Mouse (Mus musculus): ENCODE data around the gene Pdzd2.

Gene Pdzd2

GRCm38 (mm10) chr15:12432320-12432719 is 307.4 kb downstream of the Pdzd2 start:
- no peak for DNase-seq (ENCODE audit: low spot score in 2 of 2)

GRCm38 (mm10) chr15:12431684-12432083 is 308.0 kb downstream of the Pdzd2 start:
- DNase-seq (ENCODE audit: low spot score in 2 of 2), result peak in 1 of 2 experiments; percentile 43

- no peak for DNase-seq (ENCODE audit: low spot score in 2 of 2)
Observed at GRCm38 (mm10) chr15:12431188-12431587, 308.5 kb downstream of the Pdzd2 start.

GRCm38 (mm10) chr15:12430670-12431069 is 309.1 kb downstream of the Pdzd2 start:
- no peak for DNase-seq (ENCODE audit: low spot score in 2 of 2)

- DNase-seq (ENCODE audit: low spot score in 2 of 2), result no peak
Observed at GRCm38 (mm10) chr15:12429572-12430431, 309.9 kb downstream of the Pdzd2 start.

GRCm38 (mm10) chr15:12427818-12428217 is 311.9 kb downstream of the Pdzd2 start:
- no peak for DNase-seq (ENCODE audit: low spot score in 2 of 2)

- DNase-seq (ENCODE audit: low spot score in 2 of 2), result no peak
Observed at GRCm38 (mm10) chr15:12426342-12426741, 313.4 kb downstream of the Pdzd2 start.

- no peak for DNase-seq (ENCODE audit: low spot score in 2 of 2)
Observed at GRCm38 (mm10) chr15:12425049-12425627, 314.6 kb downstream of the Pdzd2 start.

- DNase-seq (ENCODE audit: low spot score in 2 of 2), result no peak
Observed at GRCm38 (mm10) chr15:12424187-12424586, 315.5 kb downstream of the Pdzd2 start.

GRCm38 (mm10) chr15:12420915-12421314 is 318.8 kb downstream of the Pdzd2 start:
- no peak for DNase-seq (ENCODE audit: low spot score in 2 of 2)

- DNase-seq (ENCODE audit: low spot score in 2 of 2), result no peak
Observed at GRCm38 (mm10) chr15:12420376-12420775, 319.3 kb downstream of the Pdzd2 start.

- DNase-seq (ENCODE audit: low spot score in 2 of 2), result no peak
Observed at GRCm38 (mm10) chr15:12419446-12419845, 320.3 kb downstream of the Pdzd2 start.

GRCm38 (mm10) chr15:12415536-12416200 is 324.1 kb downstream of the Pdzd2 start:
- peak; percentile 34 to 44 for DNase-seq (ENCODE audit: low spot score in 2 of 2)

- peak; percentile 30 to 38 for DNase-seq (ENCODE audit: low spot score in 2 of 2)
Observed at GRCm38 (mm10) chr15:12414696-12415095, 325.0 kb downstream of the Pdzd2 start.

GRCm38 (mm10) chr15:12408205-12408604 is 331.5 kb downstream of the Pdzd2 start:
- DNase-seq (ENCODE audit: low spot score in 2 of 2), result peak in 1 of 2 experiments; percentile 32

- DNase-seq (ENCODE audit: low spot score in 2 of 2), result no peak
Observed at GRCm38 (mm10) chr15:12405592-12405991, 334.1 kb downstream of the Pdzd2 start.

- DNase-seq (ENCODE audit: low spot score in 2 of 2), result no peak
Observed at GRCm38 (mm10) chr15:12397032-12397431, 342.7 kb downstream of the Pdzd2 start.

GRCm38 (mm10) chr15:12394758-12395157 is 345.0 kb downstream of the Pdzd2 start:
- DNase-seq (ENCODE audit: low spot score in 2 of 2), result no peak

GRCm38 (mm10) chr15:12388726-12389489 is 350.8 kb downstream of the Pdzd2 start:
- no peak for DNase-seq (ENCODE audit: low spot score in 2 of 2)

GRCm38 (mm10) chr15:12384679-12385078 is 355.0 kb downstream of the Pdzd2 start:
- DNase-seq (ENCODE audit: low spot score in 2 of 2), result no peak

- no peak for DNase-seq (ENCODE audit: low spot score in 2 of 2)
Observed at GRCm38 (mm10) chr15:12380548-12380947, 359.2 kb downstream of the Pdzd2 start.

GRCm38 (mm10) chr15:12380057-12380456 is 359.7 kb downstream of the Pdzd2 start:
- no peak for DNase-seq (ENCODE audit: low spot score in 2 of 2)
